Mouse (Mus musculus) yolk sac, embryonic 10.5 days (tissue): ENCODE measurements around the gene Tmem175.

Experiments used
- DNase-seq: peaks from one replicate; pipeline ENCODE4 v3.0.0-alpha.2; 2017; ENCODE audit warnings: low spot score

Gene Tmem175

GRCm38 (mm10) chr5:108654444-108654990 lies 24.9 kb downstream of the Tmem175 start:
- no peak for DNase-seq

GRCm38 (mm10) chr5:108655381-108655780 lies 25.8 kb downstream of the Tmem175 start:
- no peak for DNase-seq

GRCm38 (mm10) chr5:108655891-108656650 lies 26.5 kb downstream of the Tmem175 start:
- DNase-seq = no peak

- no peak for DNase-seq
These were observed 27.8 kb downstream of the Tmem175 start for GRCm38 (mm10) chr5:108657406-108657805.

GRCm38 (mm10) chr5:108658611-108659010 lies 29.0 kb downstream of the Tmem175 start:
- DNase-seq = no peak

GRCm38 (mm10) chr5:108659698-108660631 lies 30.4 kb downstream of the Tmem175 start, which contains the start of gene Idua:
TSS of gene Idua (plus strand) at chr5:108660331.
- no peak for DNase-seq

GRCm38 (mm10) chr5:108660632-108661268 lies 31.2 kb downstream of the Tmem175 start:
- peak; percentile 87 for DNase-seq

- DNase-seq = no peak
These were observed 33.2 kb downstream of the Tmem175 start for GRCm38 (mm10) chr5:108662772-108663171.

- no peak for DNase-seq
These were observed 35.5 kb downstream of the Tmem175 start for GRCm38 (mm10) chr5:108665066-108665465.

GRCm38 (mm10) chr5:108667370-108667769 lies 37.8 kb downstream of the Tmem175 start:
- DNase-seq = no peak

- DNase-seq = no peak
These were observed 38.9 kb downstream of the Tmem175 start for GRCm38 (mm10) chr5:108668387-108668932.

- DNase-seq = peak; percentile 86
These were observed 39.7 kb downstream of the Tmem175 start, which contains the start of gene Dgkq for GRCm38 (mm10) chr5:108668977-108669936. TSS of gene Dgkq (minus strand) at chr5:108669672.

GRCm38 (mm10) chr5:108669986-108670385 lies 40.4 kb downstream of the Tmem175 start:
- no peak for DNase-seq

- DNase-seq = no peak
These were observed 41.2 kb downstream of the Tmem175 start for GRCm38 (mm10) chr5:108670785-108671184.

GRCm38 (mm10) chr5:108671757-108672156 lies 42.2 kb downstream of the Tmem175 start:
- no peak for DNase-seq

- DNase-seq = peak; percentile 76
These were observed 45.1 kb downstream of the Tmem175 start for GRCm38 (mm10) chr5:108674624-108675023.

- DNase-seq = peak; percentile 79
These were observed 45.8 kb downstream of the Tmem175 start, which contains the start of gene Slc26a1 for GRCm38 (mm10) chr5:108675251-108675816. TSS of gene Slc26a1 (minus strand) at chr5:108675569.

GRCm38 (mm10) chr5:108676772-108677498 lies 47.4 kb downstream of the Tmem175 start:
- no peak for DNase-seq

GRCm38 (mm10) chr5:108677605-108678295 lies 48.2 kb downstream of the Tmem175 start:
- DNase-seq = peak; percentile 74
